Mouse (Mus musculus) forebrain, embryonic 11.5 days (tissue): ENCODE measurements at regions not wholly inside any gene's neighbourhood (a gene's known extent, or its start where the extent isn't known, plus 50 kb on each side); places are given as distances from the start of the nearest gene placed in this dataset.
"Not testable (repeated sequence)": the region's sequence is repeated elsewhere in the genome, so short reads cannot be mapped to it uniquely, and the experiment has no call there.

Experiments
- ATAC-seq: fragments of 200-750 bp; cut with Nextera tagmentation; replicated peaks from 2 replicates; pipeline ENCODE4 v1.8.0; 2017; ENCODE audit warnings: moderate TSS enrichment; ENCODE audit not compliant: low FRiP score
- DNase-seq: peaks from one replicate; pipeline ENCODE4 v3.0.0-alpha.2; 2017; ENCODE audit warnings: low spot score
- H3K27ac ChIP-seq: fragments of 300-500 bp; sonication (generic); 2 replicates; pipeline ENCODE4 v1.5.1; 2014; ENCODE audit warnings: low read depth, low read length
- H3K27me3 ChIP-seq: fragments of 300-500 bp; sonication (generic); 2 replicates; pipeline ENCODE4 v1.6.1; 2014; ENCODE audit warnings: mild to moderate bottlenecking, low read length, mixed read lengths; ENCODE audit not compliant: control insufficient read depth, insufficient read depth
- H3K36me3 ChIP-seq: fragments of 300-500 bp; sonication (generic); 2 replicates; pipeline ENCODE4 v1.6.1; 2014; ENCODE audit warnings: mild to moderate bottlenecking, low read length, moderate library complexity, mixed read lengths; ENCODE audit not compliant: control insufficient read depth, insufficient read depth
- H3K4me1 ChIP-seq: fragments of 300-500 bp; sonication (generic); replicated peaks from 2 replicates; pipeline ENCODE4 v1.6.1; 2014; ENCODE audit warnings: low read length, mixed read lengths; ENCODE audit not compliant: control insufficient read depth, insufficient read depth
- H3K4me2 ChIP-seq: fragments of 300-500 bp; sonication (generic); 2 replicates; pipeline ENCODE4 v1.6.1; 2014; ENCODE audit warnings: low read depth, mild to moderate bottlenecking, low read length, moderate library complexity, mixed read lengths; ENCODE audit not compliant: severe bottlenecking
- H3K4me3 ChIP-seq: fragments of 300-500 bp; sonication (generic); 2 replicates; pipeline ENCODE4 v1.5.1; 2014; ENCODE audit warnings: low read depth, low read length
- H3K9ac ChIP-seq: fragments of 300-500 bp; sonication (generic); 2 replicates; pipeline ENCODE4 v1.6.1; 2014; ENCODE audit warnings: low read length
- H3K9me3 ChIP-seq: fragments of 300-500 bp; sonication (generic); 2 replicates; pipeline ENCODE4 v1.6.1; 2016; ENCODE audit warnings: low read length, mixed read lengths; ENCODE audit not compliant: control insufficient read depth
- whole genome bisulfite sequencing: fragments of 180-500 bp; shearing (Covaris S2); extraction: QIAGEN DNeasy Blood & Tissue Kit; methylation state at CpG from one replicate; pipeline ENCODE4 v1.1.7; 2014; 5-methylcytosine and 5-hydroxymethylcytosine counted together

DNA sequence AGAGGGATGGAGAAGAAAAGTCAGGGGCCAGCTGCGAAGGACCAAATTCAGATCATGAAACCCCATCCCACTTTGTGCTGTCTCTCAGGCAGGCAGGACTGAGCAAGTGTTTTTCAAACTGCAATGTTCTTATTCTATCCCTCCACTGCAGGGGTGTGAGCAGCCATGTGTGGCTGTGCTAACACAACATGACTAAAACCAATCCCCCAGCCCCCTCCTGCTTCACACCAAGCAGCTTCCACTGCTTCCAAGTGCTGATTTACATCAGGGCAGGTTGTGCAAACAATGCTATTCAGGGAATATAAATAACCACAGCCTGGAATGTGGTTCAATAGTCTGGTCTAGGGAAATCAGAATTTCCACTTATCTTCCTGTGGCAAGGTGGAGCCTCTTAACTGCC, 517.0 kb upstream of the Brinp1 start:
- no peaks in the 10 kb centered on the region for H3K27me3 ChIP-seq
- ATAC-seq (no peak), DNase-seq (no peak)
- no peak overlapping the region for H3K9ac ChIP-seq
- H3K36me3 ChIP-seq: no peaks in the 10 kb centered on the region
- no peak overlapping the region for H3K4me3 ChIP-seq
- no peaks in the 10 kb centered on the region for H3K9me3 ChIP-seq
- H3K4me1 ChIP-seq: no peaks in the 10 kb centered on the region
- H3K27ac ChIP-seq: no peak overlapping the region
- no peak overlapping the region for H3K4me2 ChIP-seq
- WGBS: 96% methylated on average over 1 of the region's 1 CpGs

GRCm38 (mm10) chr4:69459990-69460389, 505.8 kb upstream of the Brinp1 start:
- no peaks in the 10 kb centered on the region for H3K27me3 ChIP-seq
- H3K9me3 ChIP-seq: no peaks in the 10 kb centered on the region
- no peaks in the 10 kb centered on the region for H3K36me3 ChIP-seq
- DNase-seq (no peak), ATAC-seq (no peak)
- H3K9ac ChIP-seq: no peak overlapping the region
- H3K4me2 ChIP-seq: no peak overlapping the region
- no peak overlapping the region for H3K27ac ChIP-seq
- no peak overlapping the region for H3K4me3 ChIP-seq
- H3K4me1 ChIP-seq: no peaks in the 10 kb centered on the region

DNA sequence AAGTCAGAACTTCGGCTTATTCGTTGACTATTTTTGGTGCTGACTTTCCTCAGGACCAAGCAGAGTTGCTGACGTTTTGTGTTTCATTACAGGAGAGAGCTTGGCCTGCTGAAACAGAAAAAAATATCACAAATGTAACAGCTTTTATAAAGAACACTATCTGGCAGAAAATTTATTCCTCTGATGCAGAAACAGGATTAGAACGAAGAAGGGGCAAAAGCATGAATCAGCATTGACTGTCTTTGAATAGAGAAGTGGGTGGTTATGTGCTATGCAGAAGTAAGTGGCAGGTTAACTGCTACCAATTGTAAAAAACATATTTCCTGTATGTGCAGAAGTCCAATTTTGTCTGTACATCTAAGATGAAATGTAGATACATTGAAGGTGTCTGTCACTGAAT, 502.2 kb upstream of the Brinp1 start:
- 92% methylated on average over 4 of the region's 4 CpGs for WGBS
- Histone ChIP-seq H3K27ac (no peak overlapping the region), H3K9me3 (no peaks in the 10 kb centered on the region), H3K4me1 (no peaks in the 10 kb centered on the region), H3K27me3 (no peaks in the 10 kb centered on the region), H3K9ac (no peak overlapping the region), H3K4me2 (no peak overlapping the region), H3K36me3 (no peaks in the 10 kb centered on the region), H3K4me3 (no peak overlapping the region)
- DNase-seq: no peak
- no peak for ATAC-seq

- Histone ChIP-seq H3K27ac (no peak overlapping the region), H3K4me3 (no peak overlapping the region), H3K27me3 (no peaks in the 10 kb centered on the region), H3K9me3 (no peaks in the 10 kb centered on the region), H3K4me1 (no peaks in the 10 kb centered on the region), H3K4me2 (no peak overlapping the region), H3K36me3 (no peaks in the 10 kb centered on the region), H3K9ac (no peak overlapping the region)
- 91% methylated on average over 6 of the region's 6 CpGs for WGBS
- ATAC-seq (no peak), DNase-seq (no peak)
Observed at GRCm38 (mm10) chr4:69446161-69446560, 492.0 kb upstream of the Brinp1 start.

DNA sequence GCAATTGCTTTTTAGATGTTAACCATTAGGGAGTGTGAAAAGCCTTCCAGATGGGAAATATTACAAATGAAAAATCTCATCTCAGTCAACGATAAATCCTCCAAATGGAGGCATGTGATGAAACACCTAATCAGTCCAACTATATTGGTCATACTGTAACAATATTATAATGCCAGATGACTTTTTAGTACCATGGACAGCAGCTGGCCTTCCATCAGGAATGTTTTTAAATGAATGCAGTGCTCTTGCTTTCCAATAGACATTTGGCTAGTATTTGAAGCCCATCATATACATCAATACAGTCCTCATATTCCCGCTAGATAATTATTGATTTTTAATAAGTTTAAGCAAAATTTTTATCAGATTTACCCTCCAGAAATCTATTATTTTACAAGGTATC, 489.8 kb upstream of the Brinp1 start:
- H3K9me3 ChIP-seq: no peaks in the 10 kb centered on the region
- H3K4me3 ChIP-seq: no peak overlapping the region
- H3K27ac ChIP-seq: no peak overlapping the region
- WGBS: 87% methylated on average over 2 of the region's 2 CpGs
- no peak overlapping the region for H3K4me2 ChIP-seq
- no peaks in the 10 kb centered on the region for H3K4me1 ChIP-seq
- no peak for ATAC-seq
- no peak for DNase-seq
- H3K9ac ChIP-seq: no peak overlapping the region
- H3K27me3 ChIP-seq: no peaks in the 10 kb centered on the region
- no peaks in the 10 kb centered on the region for H3K36me3 ChIP-seq

DNA sequence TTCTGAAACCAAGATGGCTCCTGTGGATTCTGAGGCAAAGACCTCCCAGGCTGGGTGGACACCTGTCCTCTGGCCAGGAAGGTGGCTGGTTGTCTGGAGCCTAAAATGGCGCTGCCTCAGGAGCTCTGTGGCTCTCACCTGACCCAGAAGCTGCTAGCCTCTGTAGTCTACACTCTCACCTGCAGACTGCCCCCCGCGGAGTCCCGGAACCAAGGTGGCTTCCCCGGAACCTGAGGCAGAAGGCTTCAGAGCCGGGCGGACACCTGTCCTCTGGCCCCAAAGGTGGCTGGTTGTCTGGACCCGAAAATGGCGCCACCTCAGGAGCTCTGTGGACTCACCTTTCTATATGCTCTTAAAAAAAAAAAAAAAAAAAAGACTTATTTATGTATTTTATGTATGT, 481.2 kb upstream of the Brinp1 start:
- H3K27ac ChIP-seq: no peak overlapping the region
- no peak overlapping the region for H3K4me2 ChIP-seq
- no peaks in the 10 kb centered on the region for H3K4me1 ChIP-seq
- DNase-seq (no peak), ATAC-seq (no peak)
- no peak overlapping the region for H3K4me3 ChIP-seq
- no peaks in the 10 kb centered on the region for H3K27me3 ChIP-seq
- no peaks in the 10 kb centered on the region for H3K36me3 ChIP-seq
- 92% methylated on average over 9 of the region's 9 CpGs for WGBS
- no peak overlapping the region for H3K9ac ChIP-seq
- H3K9me3 ChIP-seq: no peaks in the 10 kb centered on the region

DNA sequence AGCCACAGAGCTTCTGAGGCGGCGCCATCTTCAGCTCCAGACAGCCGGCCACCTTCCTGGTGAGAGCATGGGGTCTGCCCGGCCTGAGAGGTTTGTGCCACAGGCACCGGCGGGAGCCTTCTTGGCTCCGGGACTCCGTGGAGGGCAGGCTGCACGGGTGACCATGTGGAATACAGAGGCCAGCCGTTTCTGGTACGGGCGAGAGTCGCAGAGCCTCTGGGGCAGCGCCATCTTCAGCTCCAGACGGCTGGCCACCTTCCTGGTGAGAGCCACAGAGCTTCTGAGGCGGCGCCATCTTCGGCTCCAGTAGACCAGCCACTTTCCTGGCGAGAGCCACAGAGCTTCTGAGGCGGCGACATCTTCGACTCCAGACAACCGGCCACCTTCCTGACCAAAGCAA, 456.2 kb upstream of the Brinp1 start:
- not testable (repeated sequence) for H3K4me1 ChIP-seq, H3K4me3 ChIP-seq, H3K9me3 ChIP-seq, H3K9ac ChIP-seq, ATAC-seq, H3K27ac ChIP-seq, H3K27me3 ChIP-seq, H3K36me3 ChIP-seq, H3K4me2 ChIP-seq, DNase-seq
- 94% methylated on average over 23 of the region's 23 CpGs for WGBS

DNA sequence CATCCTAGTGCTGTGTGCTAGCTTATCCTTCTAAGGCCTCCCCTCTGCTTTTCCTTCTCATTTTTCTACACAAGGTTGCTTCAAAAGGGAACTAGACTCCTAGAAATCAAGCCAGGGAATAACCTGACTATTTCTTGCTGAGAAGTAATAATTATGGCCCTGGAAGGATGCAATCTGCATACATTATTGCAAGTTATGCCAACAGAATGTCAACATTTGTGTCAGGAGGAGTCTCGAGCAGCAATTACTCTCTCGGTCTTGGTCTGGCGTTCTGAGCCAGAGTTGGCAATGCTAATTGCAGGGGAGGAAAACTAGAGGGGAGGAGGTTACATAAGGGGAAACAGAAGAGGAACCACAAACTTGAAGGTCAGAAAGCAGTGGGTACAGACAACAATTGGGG, 441.3 kb upstream of the Brinp1 start:
- Histone ChIP-seq H3K4me2 (no peak overlapping the region), H3K4me3 (no peak overlapping the region), H3K4me1 (no peaks in the 10 kb centered on the region), H3K9me3 (no peaks in the 10 kb centered on the region), H3K9ac (no peak overlapping the region), H3K27me3 (no peaks in the 10 kb centered on the region), H3K36me3 (no peaks in the 10 kb centered on the region), H3K27ac (no peak overlapping the region)
- DNase-seq: no peak
- 78% methylated on average over 3 of the region's 3 CpGs for WGBS
- ATAC-seq: no peak

- DNase-seq (no peak), ATAC-seq (no peak)
- Histone ChIP-seq H3K9ac (no peak overlapping the region), H3K27me3 (no peaks in the 10 kb centered on the region), H3K4me2 (no peak overlapping the region), H3K27ac (no peak overlapping the region), H3K4me1 (no peaks in the 10 kb centered on the region), H3K36me3 (no peaks in the 10 kb centered on the region), H3K9me3 (no peaks in the 10 kb centered on the region), H3K4me3 (no peak overlapping the region)
Observed at GRCm38 (mm10) chr4:69383318-69383717, 429.1 kb upstream of the Brinp1 start.
